Mouse (Mus musculus) liver (tissue): ENCODE results near the gene Jund.

Experiments used
- DNase-seq: peaks from one replicate; pipeline ENCODE4 v3.0.0-alpha.2; 2020; ENCODE audit warnings: mixed read lengths

Gene Jund

GRCm38 (mm10) chr8:70730956-70731355 lies 32.2 kb downstream of the Jund start:
- DNase-seq, result no peak

DNA sequence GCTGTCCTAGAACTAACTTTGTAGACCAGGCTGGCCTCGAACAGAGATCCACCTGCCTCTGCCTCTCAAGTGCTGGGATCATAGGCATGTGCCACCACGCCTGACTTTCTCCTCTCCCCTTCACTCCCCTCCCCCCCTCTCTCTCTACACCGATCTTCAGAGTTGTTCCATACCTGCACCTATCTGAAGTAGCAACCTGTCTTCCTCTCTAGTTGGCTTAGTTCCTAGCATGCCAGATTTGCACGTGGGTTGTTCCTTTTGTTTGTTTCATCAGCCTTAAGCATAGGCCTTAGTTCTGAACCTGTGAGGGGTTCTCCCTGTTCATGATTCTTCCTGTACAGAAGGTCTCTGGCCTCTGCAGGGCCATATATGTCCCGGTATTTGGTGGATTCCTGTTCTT lies 39.0 kb downstream of the Jund start:
- no peak for DNase-seq

GRCm38 (mm10) chr8:70738211-70738610 lies 39.5 kb downstream of the Jund start:
- DNase-seq, result no peak

DNA sequence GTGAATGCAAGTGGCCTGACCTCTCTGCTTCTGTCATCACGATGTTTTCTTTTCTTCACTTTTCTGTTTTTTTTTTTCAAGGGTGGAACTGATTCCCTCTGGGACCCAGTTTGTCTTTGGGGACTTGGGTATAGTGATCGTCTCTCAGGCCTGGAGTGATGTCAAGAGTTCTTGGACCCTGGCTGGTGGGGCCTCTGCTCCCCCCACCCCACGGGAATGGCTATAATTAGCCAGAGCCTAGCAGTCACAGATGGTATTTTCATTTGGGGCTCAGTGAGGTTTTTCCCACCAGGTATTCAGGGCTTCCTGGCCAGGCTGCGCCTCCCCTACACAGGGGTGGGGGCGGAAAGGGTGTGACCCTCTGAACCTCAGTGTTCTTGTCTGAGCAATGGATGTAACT lies 42.9 kb downstream of the Jund start:
- no peak for DNase-seq

DNA sequence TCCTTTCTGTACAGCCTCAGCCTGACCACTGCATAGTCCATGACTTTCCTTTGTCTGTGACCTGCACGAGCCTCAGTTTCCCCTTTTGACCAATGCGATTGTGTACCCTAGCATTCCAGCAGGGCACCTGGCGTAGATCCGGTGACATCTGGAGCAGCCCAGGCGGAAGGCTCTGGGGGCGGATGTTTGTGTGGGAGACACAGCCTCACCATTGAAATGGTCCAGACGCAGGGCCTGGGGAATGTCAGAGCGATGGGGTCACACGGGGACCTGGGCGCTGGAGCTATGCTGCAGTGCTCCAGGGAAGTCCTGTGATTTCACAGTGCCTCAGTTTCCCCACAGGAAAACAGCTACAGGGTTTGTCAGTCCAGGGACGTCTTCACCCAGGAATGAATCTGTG lies 43.4 kb downstream of the Jund start:
- DNase-seq, result no peak

DNA sequence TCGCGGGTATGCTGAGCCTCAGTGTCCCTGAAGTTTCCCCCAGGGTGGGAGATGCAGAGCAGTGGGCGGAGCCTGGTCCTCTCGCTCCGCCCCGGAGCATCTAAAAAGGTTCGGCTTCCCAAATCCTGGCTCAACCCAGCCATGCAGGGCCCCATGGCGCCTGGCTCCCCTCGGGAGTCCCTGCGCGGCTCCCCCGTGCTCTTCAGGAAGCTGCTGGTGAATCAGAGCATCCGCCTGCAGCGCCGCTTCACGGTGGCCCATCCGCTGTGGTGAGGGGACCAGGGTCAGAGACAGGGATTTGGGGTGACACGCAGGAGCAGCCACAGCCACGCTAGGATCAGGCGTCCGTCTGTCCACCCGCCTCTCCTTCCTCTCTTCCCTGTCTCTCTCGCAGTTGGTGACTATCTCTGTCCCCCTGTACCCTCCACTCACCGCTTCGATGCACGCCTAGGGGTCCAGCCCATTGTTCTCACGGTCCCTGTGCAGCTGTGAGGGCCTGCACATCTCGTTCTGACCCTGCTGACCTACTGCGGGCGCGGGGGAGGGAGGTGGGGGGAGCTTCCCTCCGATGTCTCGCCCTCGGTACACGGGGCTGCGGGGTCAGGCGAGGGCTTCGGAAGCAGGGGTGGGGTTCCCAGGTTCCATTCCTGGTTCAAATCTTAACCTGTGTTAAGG lies 44.4 kb downstream of the Jund start:
- peak; percentile 3 for DNase-seq

GRCm38 (mm10) chr8:70743656-70744590 lies 45.2 kb downstream of the Jund start:
- peak; percentile 25 for DNase-seq

DNA sequence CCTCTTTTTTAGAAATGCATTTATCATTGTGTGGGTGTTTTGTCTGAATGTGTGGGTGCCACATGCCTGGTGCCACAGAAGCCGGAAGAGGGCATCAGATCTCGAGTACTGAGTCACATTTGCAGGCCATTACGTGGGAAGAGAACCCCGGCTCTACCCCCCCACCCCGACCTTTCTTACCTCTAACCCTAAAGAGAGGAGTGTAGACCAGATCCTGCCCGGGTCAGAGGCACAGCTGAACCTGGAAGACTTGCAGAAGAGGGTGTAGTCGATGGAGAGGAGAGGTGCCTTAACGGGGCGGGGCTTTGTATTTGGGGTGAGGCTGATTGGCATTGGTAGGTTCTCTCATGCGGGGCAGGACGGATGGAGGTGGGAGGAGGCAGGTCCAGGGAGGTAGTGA lies 46.1 kb downstream of the Jund start:
- DNase-seq, result peak; percentile 3

- DNase-seq, result peak; percentile 4
Observed at GRCm38 (mm10) chr8:70745691-70746220, 47.0 kb downstream of the Jund start.

- no peak for DNase-seq
Observed at GRCm38 (mm10) chr8:70746676-70747075, 47.9 kb downstream of the Jund start.

DNA sequence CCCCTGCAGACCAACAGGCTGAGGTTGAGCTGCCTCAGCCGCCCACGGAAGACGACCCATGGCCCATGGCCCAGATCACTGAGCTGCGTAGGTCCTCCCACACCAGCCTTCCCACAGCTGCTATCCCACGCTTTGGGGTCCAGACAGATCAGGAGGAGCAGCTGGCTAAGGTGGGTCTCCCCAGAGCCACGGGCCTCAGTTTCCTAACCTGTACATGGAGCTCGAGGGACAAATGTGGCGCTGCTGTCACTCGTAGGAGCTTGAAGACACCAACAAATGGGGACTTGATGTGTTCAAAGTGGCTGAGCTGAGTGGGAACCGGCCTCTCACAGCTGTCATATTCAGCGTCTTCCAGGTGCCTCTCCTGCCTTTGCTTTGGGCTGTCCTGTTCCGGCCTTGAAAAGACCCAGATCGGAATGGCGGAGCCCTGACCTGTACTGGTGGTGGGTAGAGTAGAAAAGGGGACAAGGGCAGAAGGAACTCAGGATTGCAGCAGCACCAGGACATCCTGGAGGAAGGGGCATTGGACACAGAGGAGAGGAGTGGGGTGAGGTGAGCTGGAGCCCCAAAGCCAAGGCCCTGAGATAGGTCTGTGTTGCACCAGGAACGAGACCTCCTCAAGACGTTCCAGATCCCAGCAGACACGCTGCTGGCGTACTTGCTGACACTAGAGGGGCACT lies 48.6 kb downstream of the Jund start:
- no peak for DNase-seq

DNA sequence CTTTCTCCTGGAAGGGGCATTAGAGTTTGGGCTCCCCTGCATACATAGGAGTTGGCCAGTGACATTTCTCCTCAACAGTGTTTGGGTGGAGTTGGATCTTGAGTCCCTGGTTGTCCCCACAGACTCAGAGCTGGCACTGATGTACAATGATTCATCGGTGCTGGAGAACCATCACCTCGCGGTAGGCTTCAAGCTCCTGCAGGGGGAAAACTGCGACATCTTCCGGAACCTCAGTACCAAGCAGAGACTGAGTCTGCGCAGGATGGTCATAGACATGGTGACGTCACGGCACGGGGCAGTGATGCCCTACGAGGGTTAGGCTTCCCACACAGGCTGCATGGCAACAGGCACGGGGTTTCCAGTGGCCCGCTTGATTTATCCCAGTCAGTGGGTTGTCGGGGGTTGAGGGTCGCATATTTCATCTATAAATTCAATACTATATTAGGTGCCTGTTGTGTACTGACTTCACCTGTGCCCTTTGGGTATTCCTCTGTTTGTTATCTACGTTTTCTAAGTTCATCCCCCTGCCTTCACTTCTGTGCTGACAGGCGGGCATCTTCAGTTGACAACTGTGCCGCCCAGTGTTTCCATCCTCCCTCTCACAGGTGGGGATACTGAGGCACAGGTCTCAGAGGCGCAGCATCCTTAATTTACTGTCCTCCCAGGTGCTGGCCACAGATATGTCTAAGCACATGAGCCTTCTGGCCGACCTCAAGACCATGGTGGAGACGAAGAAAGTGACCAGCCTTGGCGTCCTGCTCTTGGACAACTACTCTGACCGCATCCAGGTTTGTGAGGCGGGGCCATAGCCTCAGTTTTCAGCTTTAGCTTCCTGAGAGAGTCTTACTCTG lies 49.7 kb downstream of the Jund start:
- DNase-seq, result peak; percentile 3

- peak; percentile 3 for DNase-seq
Observed at GRCm38 (mm10) chr8:70749097-70749674, 50.4 kb downstream of the Jund start.
